10 mouse cellular contexts compared by ENCODE assay signal in the genomic region with DNA sequence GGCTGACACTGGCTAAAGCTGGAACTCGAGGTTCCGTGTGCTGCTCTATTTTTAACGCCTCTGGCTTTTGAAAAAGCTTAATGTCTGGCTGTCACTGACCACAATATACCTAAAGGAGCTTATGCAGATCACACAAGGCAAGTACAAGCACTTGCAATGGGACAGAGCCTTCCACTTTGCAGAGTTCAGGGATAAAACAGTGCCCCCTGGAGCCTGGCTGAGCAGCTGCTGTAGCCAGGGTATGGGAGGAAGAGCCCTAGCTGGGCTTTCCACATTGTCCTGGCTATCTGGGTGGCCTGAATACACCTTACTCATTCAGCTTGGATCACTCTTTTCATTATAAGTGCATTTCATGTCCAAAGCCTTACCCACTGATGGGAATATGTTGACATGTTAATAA. TPM values are rescaled to one million over a fixed set of nuclear protein-coding genes. Genes with fewer than 3 reads are reported as not detected.
DNase-seq lines count a peak whose midpoint lies in the region; ATAC-seq and TF ChIP-seq lines count a peak whose summit lies in the region.
"Had no signal": no experiment of that assay in that cellular context is flagged by ENCODE, and none has a peak within 500 bp of the region (broad histone marks: within the 10 kb centered on the region; RNA-seq: fewer than 3 reads in every experiment).

No protein-coding gene starts in this region.

- no peaks in the 10 kb centered on the region for H3K9me3 ChIP-seq in hindbrain, postnatal 0 days (ENCODE audit: low read length)
- H3K9me3 ChIP-seq in hindbrain, embryonic 16.5 days (ENCODE audit: control insufficient read depth, low read length), result no peaks in the 10 kb centered on the region
- no peaks in the 10 kb centered on the region for H3K9me3 ChIP-seq in liver, embryonic 14.5 days (ENCODE audit: control insufficient read depth, low read length)
- H3K9me3 ChIP-seq: heart, embryonic 13.5 days; liver, embryonic 15.5 days had no signal

- H3K4me2 ChIP-seq in hindbrain, postnatal 0 days (ENCODE audit: low read depth, low read length), result no peak overlapping the region
- H3K4me2 ChIP-seq in hindbrain, embryonic 16.5 days (ENCODE audit: low read length), result no peak overlapping the region
- no peak overlapping the region for H3K4me2 ChIP-seq in liver, embryonic 14.5 days (ENCODE audit: low read depth)
- H3K4me2 ChIP-seq: heart, embryonic 13.5 days; liver, embryonic 15.5 days had no signal

- WGBS in hindbrain, postnatal 0 days, result 83% methylated on average over 3 of the region's 3 CpGs
- WGBS in hindbrain, embryonic 16.5 days, result 81% methylated on average over 3 of the region's 3 CpGs
- WGBS in liver, embryonic 14.5 days (ENCODE audit: insufficient replicate concordance), result 91% methylated on average over 3 of the region's 3 CpGs

- TF ChIP-seq EP300 in liver, embryonic 14.5 days (IDR thresholded peaks at IDR 0.05; ENCODE audit: low read depth), result no peak

- no peak overlapping the region for H3K4me3 ChIP-seq in hindbrain, postnatal 0 days (ENCODE audit: low read length)
- H3K4me3 ChIP-seq in hindbrain, embryonic 16.5 days (ENCODE audit: low read length), result no peak overlapping the region
- H3K4me3 ChIP-seq in liver, embryonic 14.5 days (ENCODE audit: insufficient read depth in 1 of 2, low read depth in 2 of 2, low read length in 2 of 2), result no peak overlapping the region
- H3K4me3 ChIP-seq: heart, embryonic 13.5 days; liver, embryonic 15.5 days had no signal

- H3K36me3 ChIP-seq in hindbrain, postnatal 0 days (ENCODE audit: insufficient read depth, low read length), result peaks cover 37% of the 10 kb centered on the region
- peaks cover 35% of the 10 kb centered on the region for H3K36me3 ChIP-seq in hindbrain, embryonic 16.5 days (ENCODE audit: control insufficient read depth, insufficient read depth, low read length)
- peaks cover 13% of the 10 kb centered on the region for H3K36me3 ChIP-seq in liver, embryonic 14.5 days (replicated peaks; ENCODE audit: control insufficient read depth, insufficient read depth, low read depth)

- H3K27ac ChIP-seq in hindbrain, postnatal 0 days, result no peak overlapping the region
- no peak overlapping the region for H3K27ac ChIP-seq in hindbrain, embryonic 16.5 days (ENCODE audit: low read depth, low read length)
- no peak overlapping the region for H3K27ac ChIP-seq in liver, embryonic 14.5 days
- H3K27ac ChIP-seq: heart, embryonic 13.5 days; liver, embryonic 15.5 days had no signal

- peak; percentile 59 for TF ChIP-seq CTCF in hindbrain, postnatal 0 days (IDR thresholded peaks at IDR 0.05; ENCODE audit: low read depth)
- TF ChIP-seq CTCF in liver, embryonic 14.5 days (IDR thresholded peaks at IDR 0.05; ENCODE audit: low read depth), result peak; percentile 76

- H3K27me3 ChIP-seq in hindbrain, postnatal 0 days (ENCODE audit: insufficient read depth, low read length), result no peaks in the 10 kb centered on the region
- H3K27me3 ChIP-seq in hindbrain, embryonic 16.5 days (replicated peaks; ENCODE audit: control insufficient read depth, insufficient read depth, low read length), result no peaks in the 10 kb centered on the region
- H3K27me3 ChIP-seq in liver, embryonic 14.5 days (ENCODE audit: control insufficient read depth, insufficient read depth, low read length), result no peaks in the 10 kb centered on the region
- H3K27me3 ChIP-seq: heart, embryonic 13.5 days; liver, embryonic 15.5 days had no signal

- peak; percentile 35 for DNase-seq in hindbrain, postnatal 0 days (ENCODE audit: low spot score)
- peak; percentile 51 for DNase-seq in ES-CJ7 (ENCODE audit: low read depth, low spot score)
- DNase-seq in adrenal gland, postnatal 14 days, result peak; percentile 72
- no peak for DNase-seq in liver, embryonic 14.5 days (ENCODE audit: low read depth in 3 of 3, low spot score in 3 of 3)
- DNase-seq in ovary, postnatal 10 days (ENCODE audit: low spot score), result no peak
- no peak for DNase-seq in spleen, postnatal 4 days (ENCODE audit: low spot score in 2 of 2)
- DNase-seq in gastrocnemius, postnatal 10 days, result no peak

- H3K9ac ChIP-seq in hindbrain, postnatal 0 days (replicated peaks; ENCODE audit: low read length), result no peak overlapping the region
- H3K9ac ChIP-seq in hindbrain, embryonic 16.5 days (ENCODE audit: low read depth, low read length), result no peak overlapping the region
- H3K9ac ChIP-seq in liver, embryonic 14.5 days (replicated peaks), result no peak overlapping the region
- H3K9ac ChIP-seq: heart, embryonic 13.5 days; liver, embryonic 15.5 days had no signal

- ATAC-seq in hindbrain, postnatal 0 days, result no peak
- ATAC-seq in hindbrain, embryonic 16.5 days, result no peak
- no peak; the same call in 1 of the 2 replicates for ATAC-seq in liver, embryonic 14.5 days (ENCODE audit: insufficient read depth)

- no peaks in the 10 kb centered on the region for H3K4me1 ChIP-seq in hindbrain, postnatal 0 days (ENCODE audit: insufficient read depth, low read length)
- no peaks in the 10 kb centered on the region for H3K4me1 ChIP-seq in hindbrain, embryonic 16.5 days (ENCODE audit: control insufficient read depth, insufficient read depth, low read depth, low read length)
- H3K4me1 ChIP-seq in liver, embryonic 14.5 days (replicated peaks; ENCODE audit: control insufficient read depth in 2 of 2, insufficient read depth in 2 of 2, low read length in 1 of 2), result peaks cover 7 to 11% of the 10 kb centered on the region in 2 experiments

RNA-seq across cellular contexts. Expression of gene Urb1, which starts 8.3 kb away (rescaled TPM):
- 14.5 and 17.6 TPM in 2 replicates for total RNA-seq in hindbrain, postnatal 0 days (2014; rRNA removed)
- polyA plus RNA-seq in hindbrain, postnatal 0 days (2015; fragmentation: Nextera tagmentation; extraction: Ambion mirVana), result 4.0 and 4.5 TPM in 2 replicates
- 8.2 and 9.2 TPM in 2 replicates for polyA plus RNA-seq in hindbrain, embryonic 16.5 days (2015; fragmentation: Nextera tagmentation; extraction: Ambion mirVana)
- total RNA-seq in adrenal gland, postnatal 14 days (2021), result 16.4 and 17.0 TPM in 2 replicates
- polyA plus RNA-seq in liver, embryonic 14.5 days (2012; rRNA removed), result 2.9 and 3.6 TPM in 2 replicates
- polyA plus RNA-seq in liver, embryonic 14.5 days (2014; fragmentation: Nextera tagmentation; extraction: Ambion mirVana), result 5.0 and 6.1 TPM in 2 replicates
- 1 to 10 TPM; 5.0 to 5.7 TPM for total RNA-seq in gastrocnemius, postnatal 10 days (2021)

RNA-seq across cellular contexts. Expression of gene Eva1c, which starts 24.6 kb away (rescaled TPM):
- total RNA-seq in hindbrain, postnatal 0 days (2014; rRNA removed), result 2.3 and 9.4 TPM in 2 replicates
- polyA plus RNA-seq in hindbrain, postnatal 0 days (2015; fragmentation: Nextera tagmentation; extraction: Ambion mirVana), result 3.9 and 4.0 TPM in 2 replicates
- 4.4 and 4.8 TPM in 2 replicates for polyA plus RNA-seq in hindbrain, embryonic 16.5 days (2015; fragmentation: Nextera tagmentation; extraction: Ambion mirVana)
- total RNA-seq in adrenal gland, postnatal 14 days (2021), result 4.1 and 4.3 TPM in 2 replicates
- 0.11 and 0.14 TPM in 2 replicates for polyA plus RNA-seq in liver, embryonic 14.5 days (2012; rRNA removed)
- 0.15 and 0.23 TPM in 2 replicates for polyA plus RNA-seq in liver, embryonic 14.5 days (2014; fragmentation: Nextera tagmentation; extraction: Ambion mirVana)
- total RNA-seq in gastrocnemius, postnatal 10 days (2021), result under 1 TPM; 0.56 to 0.59 TPM

Comparison
In these comparisons a context has a peak if more than half of its experiments do, and no peak if none do; other contexts are left out.
1. DNase-seq: peak in hindbrain, postnatal 0 days (single experiment), ES-CJ7 (single experiment) and adrenal gland, postnatal 14 days (single experiment); none in liver, embryonic 14.5 days (0 of 3), ovary, postnatal 10 days (single experiment), spleen, postnatal 4 days (0 of 2) and gastrocnemius, postnatal 10 days (single experiment).